Mouse (Mus musculus) heart, adult 2 months (tissue): Measurements from ENCODE around the gene Asf1b. TPM values are rescaled to one million over a fixed set of nuclear protein-coding genes. Genes with fewer than 3 reads are reported as not detected.
A peak's percentile ranks its signal among the peaks of the same experiment; 100 is the strongest.

Experiments
- DNase-seq, 2 experiments: peaks; one replicate each; pipeline ENCODE4 v3.0.0; 2021
- H3K27ac ChIP-seq: fragments of 200-600 bp; 2 replicates; pipeline ENCODE4 v1.8.1; 2022
- H3K27me3 ChIP-seq: fragments of 200-500 bp; 2 replicates; pipeline ENCODE4 v1.6.1; 2012; ENCODE audit warnings: mild to moderate bottlenecking, low read length, inconsistent platforms, mixed read lengths; ENCODE audit not compliant: control insufficient read depth, insufficient read depth
- H3K36me3 ChIP-seq: fragments of 200-500 bp; 2 replicates; pipeline ENCODE4 v1.6.1; 2012; ENCODE audit warnings: low read length, inconsistent platforms; ENCODE audit not compliant: control insufficient read depth, insufficient read depth
- H3K4me1 ChIP-seq: fragments of 200-500 bp; 2 replicates; pipeline ENCODE4 v1.6.1; 2011; ENCODE audit warnings: low read length; ENCODE audit not compliant: control insufficient read depth, insufficient read depth
- H3K4me3 ChIP-seq: fragments of 200-600 bp; 2 replicates; pipeline ENCODE4 v1.8.1; 2022
- H3K79me2 ChIP-seq: fragments of 200-500 bp; replicated peaks from 2 replicates; pipeline ENCODE4 v1.6.1; 2012; ENCODE audit warnings: mild to moderate bottlenecking, inconsistent platforms, low read length, moderate library complexity, mixed read lengths; ENCODE audit not compliant: control insufficient read depth, insufficient read depth
- H3K9ac ChIP-seq: fragments of 200-500 bp; 2 replicates; pipeline ENCODE4 v1.6.1; 2012; ENCODE audit warnings: low read depth, mild to moderate bottlenecking, control low read depth, inconsistent platforms, low read length, mixed read lengths
- CTCF ChIP-seq: fragments of 200-600 bp; IDR thresholded peaks from 2 replicates; pipeline ENCODE4 v1.8.1; 2022; ENCODE audit warnings: antibody characterized with exemption, mild to moderate bottlenecking, moderate library complexity
- EP300 ChIP-seq: fragments of 200-500 bp; IDR thresholded peaks from 2 replicates; pipeline ENCODE4 v1.6.1; 2011; ENCODE audit warnings: low read depth, low read length, control low read depth; ENCODE audit not compliant: insufficient read depth
- POLR2A ChIP-seq: fragments of 200-500 bp; IDR thresholded peaks from 2 replicates; pipeline ENCODE4 v1.6.1; 2011; ENCODE audit warnings: mild to moderate bottlenecking, low read depth, low read length, control low read depth; ENCODE audit not compliant: insufficient read depth
- WGBS: fragments of 180-500 bp; shearing (Covaris S2); methylation state at CpG from one replicate; pipeline ENCODE4 v1.1.7; 2018; 5-methylcytosine and 5-hydroxymethylcytosine counted together
- intact Hi-C: fragments of 180-260 bp; cut with DNase I; formaldehyde crosslinking; loops from one replicate; pipeline ENCODE4 v1.15.1; 2025
- polyA plus RNA-seq: library from polyadenylated mRNA; depleted of rRNA; stranded (reverse); fragments of >200 nt; gene quantifications from 2 replicates; pipeline ENCODE4 v1.2.3, GENCODE M21; 2012
- total RNA-seq, 2 experiments: library from RNA; stranded (reverse); gene quantifications; 2 replicates each; pipeline ENCODE4 v1.2.3; 2021

Asf1b gene
- total and polyA plus RNA-seq, 3 experiments = 1.7 to 2.2 (median 1.8) TPM

DNA sequence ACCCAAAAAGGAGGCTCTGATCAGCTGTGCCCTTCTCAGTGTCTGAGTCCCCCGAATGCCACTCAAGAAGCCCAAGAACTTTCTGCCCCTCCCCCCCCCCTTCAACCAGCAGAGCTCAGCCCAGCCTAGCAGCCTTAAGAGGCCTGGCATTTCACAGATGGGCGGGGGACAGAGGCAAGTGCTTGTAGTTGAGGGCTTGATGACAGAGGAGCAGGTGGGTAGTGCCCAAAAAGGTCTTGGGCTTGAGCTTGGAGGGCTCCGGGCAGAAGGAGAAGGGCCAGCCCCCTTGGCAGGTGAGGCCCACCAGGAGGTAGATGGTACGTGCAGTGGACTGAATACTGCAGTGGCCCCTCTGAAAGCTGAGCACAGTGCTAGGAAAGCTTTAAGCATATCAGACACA lies 19.2 kb downstream of the Asf1b start:
- Histone ChIP-seq H3K79me2 (peaks cover 6% of the 10 kb centered on the region), H3K36me3 (no peaks in the 10 kb centered on the region), H3K4me1 (peaks cover 17% of the 10 kb centered on the region), H3K27ac (no peak overlapping the region), H3K4me3 (no peak overlapping the region), H3K27me3 (no peaks in the 10 kb centered on the region), H3K9ac (no peak overlapping the region)
- WGBS = 67% methylated on average over 4 of the region's 4 CpGs
- DNase-seq = peak in 1 of 2 experiments; percentile 23
- TF ChIP-seq CTCF (no peak), POLR2A (no peak), EP300 (no peak)
- intact Hi-C loops = loop anchor here (2.0 kb wide), 1 partner anchor 22 kb away; the partner anchor contains the start of gene Samd1

DNA sequence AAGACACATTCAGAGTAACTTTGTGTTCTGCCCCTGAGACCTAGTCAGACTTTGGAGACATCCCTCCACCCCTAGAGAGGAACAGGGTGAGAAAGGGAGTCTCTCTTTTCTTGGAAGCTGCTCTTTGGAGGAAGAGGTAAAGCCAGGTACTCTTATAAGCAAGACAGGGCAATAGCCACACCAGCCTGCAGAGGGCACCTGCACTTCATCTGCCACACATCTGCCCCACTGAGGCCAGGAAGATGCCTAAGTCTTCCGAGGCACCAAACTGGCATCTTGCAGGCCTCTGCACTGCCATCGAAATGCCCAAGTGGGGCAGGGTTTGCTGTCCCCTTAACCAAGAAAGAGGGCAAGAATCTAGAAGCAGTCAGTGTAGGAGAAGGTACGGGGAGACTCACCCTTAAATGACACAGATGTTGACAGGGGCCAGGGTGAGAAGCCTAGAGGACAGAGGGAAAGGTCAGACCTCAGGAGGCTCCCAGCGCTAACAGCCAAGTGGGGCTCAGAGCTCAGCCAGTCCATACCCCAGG lies 20.9 kb downstream of the Asf1b start:
- Histone ChIP-seq H3K79me2 (peaks cover 6% of the 10 kb centered on the region), H3K27ac (peak overlapping the region; percentile 15; the same call in 1 of the 2 replicates), H3K27me3 (no peaks in the 10 kb centered on the region), H3K4me3 (no peak overlapping the region), H3K9ac (no peak overlapping the region), H3K36me3 (no peaks in the 10 kb centered on the region), H3K4me1 (peaks cover 18% of the 10 kb centered on the region)
- intact Hi-C loops = no loop called here
- 56% methylated on average over 4 of the region's 4 CpGs for WGBS
- no peak for TF ChIP-seq EP300
- TF ChIP-seq CTCF = peak; percentile 70
- DNase-seq = peak; percentile 44 to 49

DNA sequence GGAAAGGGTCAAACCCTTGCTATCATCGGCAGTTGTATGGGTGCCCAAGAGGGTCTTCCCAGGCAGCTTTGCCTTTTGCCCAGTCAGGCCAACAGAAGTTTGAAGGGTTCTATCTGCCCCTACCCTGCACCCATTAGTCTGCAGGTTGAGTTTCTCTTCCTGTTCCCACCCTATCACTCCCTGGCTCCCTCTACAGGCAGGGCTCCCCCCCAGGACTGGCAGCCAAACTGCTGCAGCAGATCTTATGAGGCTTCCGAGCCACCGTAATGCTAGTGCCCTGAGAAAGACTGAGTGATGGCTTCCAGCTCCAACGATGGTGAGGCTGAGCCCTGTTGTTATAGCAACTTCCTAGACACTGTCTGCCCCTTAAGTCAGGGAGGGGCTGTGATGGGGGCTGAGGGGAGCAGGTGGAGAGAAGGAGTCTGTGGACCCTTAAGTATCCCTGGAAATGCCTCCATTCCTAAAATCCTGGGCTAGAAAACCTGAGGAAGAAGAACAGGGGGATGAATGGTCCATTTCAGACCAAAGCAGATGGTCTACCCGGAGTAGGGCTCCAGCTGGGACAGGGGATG lies 21.6 kb downstream of the Asf1b start:
- intact Hi-C loops = no loop called here
- peak overlapping the region; percentile 82 for H3K27ac ChIP-seq
- peaks cover 18% of the 10 kb centered on the region for H3K4me1 ChIP-seq
- no peaks in the 10 kb centered on the region for H3K36me3 ChIP-seq
- TF ChIP-seq POLR2A = no peak
- peak; percentile 50 for TF ChIP-seq CTCF
- no peak for TF ChIP-seq EP300
- H3K27me3 ChIP-seq = no peaks in the 10 kb centered on the region
- peaks cover 6% of the 10 kb centered on the region for H3K79me2 ChIP-seq
- DNase-seq = no peak
- no peak overlapping the region for H3K9ac ChIP-seq
- 67% methylated on average over 5 of the region's 5 CpGs for WGBS
- H3K4me3 ChIP-seq = no peak overlapping the region

GRCm38 (mm10) chr8:83977646-83978045 lies 22.3 kb downstream of the Asf1b start:
- Histone ChIP-seq H3K79me2 (peaks cover 6% of the 10 kb centered on the region), H3K27me3 (no peaks in the 10 kb centered on the region), H3K27ac (peak overlapping the region; percentile 82), H3K36me3 (no peaks in the 10 kb centered on the region), H3K4me3 (peak overlapping the region; percentile 24), H3K9ac (peak overlapping the region; percentile 15), H3K4me1 (peaks cover 16% of the 10 kb centered on the region)
- 1% methylated on average over 6 of the region's 6 CpGs for WGBS
- DNase-seq = peak in 1 of 2 experiments; percentile 35
- intact Hi-C loops = no loop called here
- TF ChIP-seq EP300 (no peak), CTCF (no peak), POLR2A (no peak)

- no peak for TF ChIP-seq EP300
- Histone ChIP-seq H3K36me3 (no peaks in the 10 kb centered on the region), H3K4me1 (peaks cover 16% of the 10 kb centered on the region), H3K4me3 (peak overlapping the region; percentile 24), H3K27ac (peak overlapping the region; percentile 82), H3K27me3 (no peaks in the 10 kb centered on the region), H3K9ac (peak overlapping the region; percentile 15), H3K79me2 (peaks cover 2% of the 10 kb centered on the region)
- 69% methylated on average over 9 of the region's 9 CpGs for WGBS
- no peak for DNase-seq
- intact Hi-C loops = no loop called here
These were observed 22.9 kb downstream of the Asf1b start for GRCm38 (mm10) chr8:83978200-83978599.

DNA sequence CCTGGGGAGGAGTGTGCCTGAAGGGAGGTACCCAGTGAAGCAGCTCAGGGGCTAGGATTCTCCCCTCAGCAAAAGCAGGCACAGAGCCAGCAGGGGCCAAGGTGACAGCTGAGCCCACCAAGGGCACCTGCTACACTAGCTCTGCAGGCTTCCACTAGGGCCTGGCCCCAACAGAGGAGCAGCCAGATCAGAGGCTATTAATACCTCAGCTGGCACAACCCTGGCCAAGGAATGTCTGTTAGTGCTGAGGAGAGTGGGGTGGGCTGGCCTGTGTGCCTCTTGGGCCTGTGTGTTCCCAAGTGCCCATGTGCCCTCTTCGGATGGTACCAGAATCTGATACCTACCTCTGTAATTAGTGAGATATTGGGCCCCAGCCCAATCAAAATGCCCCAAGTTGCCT lies 24.9 kb downstream of the Asf1b start:
- Histone ChIP-seq H3K4me1 (peaks cover 16% of the 10 kb centered on the region), H3K4me3 (no peak overlapping the region), H3K36me3 (no peaks in the 10 kb centered on the region), H3K27me3 (no peaks in the 10 kb centered on the region), H3K27ac (peak overlapping the region; percentile 82), H3K79me2 (no peaks in the 10 kb centered on the region; the same call in 1 of the 2 replicates), H3K9ac (no peak overlapping the region)
- whole genome bisulfite sequencing = 43% methylated on average over 1 of the region's 1 CpGs
- TF ChIP-seq POLR2A (peak; percentile 59; the same call in 1 of the 2 replicates), EP300 (peak; percentile 52; the same call in 1 of the 2 replicates), CTCF (0 out of 2 replicates have a peak, but pooled peaks have one; percentile 9)
- DNase-seq = peak; percentile 65 to 81
- intact Hi-C loops = no loop called here
